Mouse (Mus musculus): ENCODE measurements at regions not wholly inside any gene's neighbourhood (a gene's known extent, or its start where the extent isn't known, plus 50 kb on each side); places are given as distances from the start of the nearest gene placed in this dataset.

DNA sequence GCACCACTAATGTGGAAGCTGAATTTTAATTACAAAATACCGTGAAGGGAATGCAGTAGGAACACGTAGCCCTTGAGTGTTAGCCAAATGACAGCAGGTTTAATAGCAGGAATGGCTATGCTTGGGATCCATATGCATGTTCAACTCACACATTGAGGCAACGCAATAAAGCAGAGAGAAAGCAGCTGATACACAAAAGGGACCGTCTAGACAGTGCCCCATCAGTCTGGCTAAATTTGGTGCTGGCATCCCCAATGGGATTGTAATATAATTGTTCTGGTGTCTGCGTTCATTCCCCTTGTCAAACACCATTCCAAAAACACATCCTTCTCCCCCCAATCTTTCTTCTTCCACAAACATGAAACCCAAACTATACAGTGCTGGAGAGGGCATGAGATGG lies 165.1 kb upstream of the Tmem161b start:
- H3K9ac ChIP-seq (ENCODE audit: low read length) = peak overlapping the region; percentile 3; the same call in 1 of the 2 replicates
- whole genome bisulfite sequencing = 19% methylated on average over 5 of the region's 5 CpGs
- H3K36me3 ChIP-seq (ENCODE audit: control insufficient read depth, insufficient read depth, low read length) = no peaks in the 10 kb centered on the region
- H3K27ac ChIP-seq (ENCODE audit: low read depth, low read length) = peak overlapping the region; percentile 79
- peaks cover 17% of the 10 kb centered on the region for H3K4me1 ChIP-seq (replicated peaks; ENCODE audit: control insufficient read depth, insufficient read depth, low read length)
- ATAC-seq (replicated peaks; ENCODE audit: low FRiP score) (0 out of 2 replicates have a peak, but pooled peaks have one; percentile 3), DNase-seq (ENCODE audit: low spot score) (no peak)
- no peak overlapping the region for H3K4me3 ChIP-seq (ENCODE audit: low read depth, low read length)
- H3K27me3 ChIP-seq (ENCODE audit: control insufficient read depth, insufficient read depth, low read length) = no peaks in the 10 kb centered on the region
- no peak overlapping the region for H3K4me2 ChIP-seq (ENCODE audit: low read depth, low read length, severe bottlenecking)
- no peaks in the 10 kb centered on the region for H3K9me3 ChIP-seq (ENCODE audit: control insufficient read depth, low read length)

DNA sequence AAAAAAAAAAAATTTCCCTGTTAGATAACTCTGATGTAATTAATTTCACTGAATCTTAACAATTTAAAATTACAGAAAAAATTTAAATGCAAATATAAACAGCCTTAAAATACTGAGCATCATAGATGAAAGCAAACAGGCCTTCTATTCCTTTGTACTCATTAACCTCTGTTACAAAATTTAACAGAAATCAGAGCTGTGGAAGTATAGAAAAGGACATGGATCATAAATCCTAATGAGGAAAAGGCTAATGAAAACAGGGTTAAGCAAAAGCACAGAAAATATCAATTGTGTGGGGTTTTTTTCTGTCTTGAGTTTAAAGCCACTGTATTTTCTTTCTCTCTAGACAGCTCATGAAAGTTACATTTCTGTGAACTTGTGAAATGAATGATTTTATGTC lies 164.6 kb upstream of the Tmem161b start:
- H3K27me3 ChIP-seq (ENCODE audit: control insufficient read depth, insufficient read depth, low read length) = no peaks in the 10 kb centered on the region
- H3K4me2 ChIP-seq (ENCODE audit: low read depth, low read length, severe bottlenecking) = no peak overlapping the region
- ATAC-seq (replicated peaks; ENCODE audit: low FRiP score) (no peak), DNase-seq (ENCODE audit: low spot score) (no peak)
- peaks cover 18% of the 10 kb centered on the region for H3K4me1 ChIP-seq (replicated peaks; ENCODE audit: control insufficient read depth, insufficient read depth, low read length)
- H3K27ac ChIP-seq (ENCODE audit: low read depth, low read length) = peak overlapping the region; percentile 79
- no peak overlapping the region for H3K4me3 ChIP-seq (ENCODE audit: low read depth, low read length)
- no peaks in the 10 kb centered on the region for H3K36me3 ChIP-seq (ENCODE audit: control insufficient read depth, insufficient read depth, low read length)
- peak overlapping the region; percentile 3; the same call in 1 of the 2 replicates for H3K9ac ChIP-seq (ENCODE audit: low read length)
- H3K9me3 ChIP-seq (ENCODE audit: control insufficient read depth, low read length) = no peaks in the 10 kb centered on the region

DNA sequence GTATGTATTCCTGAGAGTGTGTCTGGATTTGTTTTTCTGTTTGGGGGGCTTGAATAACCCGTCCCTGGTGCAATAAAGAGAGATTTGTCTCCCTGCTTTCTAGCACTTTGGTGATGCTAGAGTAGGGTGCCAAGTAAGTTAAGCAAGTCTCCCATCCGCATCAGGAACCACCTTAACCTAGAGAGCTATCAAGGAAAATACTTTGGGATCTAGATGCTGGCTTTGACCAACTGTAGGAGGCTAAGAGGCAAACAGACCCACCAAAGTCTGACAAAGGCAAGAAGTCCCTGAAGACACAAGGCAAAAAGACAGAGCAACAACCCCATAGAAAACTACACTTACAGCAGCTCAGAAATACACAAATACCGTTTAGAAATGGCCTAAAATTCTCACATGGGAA lies 163.8 kb upstream of the Tmem161b start:
- 36% methylated on average over 3 of the region's 3 CpGs for WGBS
- Histone ChIP-seq H3K4me3 (ENCODE audit: low read depth, low read length) (no peak overlapping the region), H3K4me2 (ENCODE audit: low read depth, low read length, severe bottlenecking) (peak overlapping the region; percentile 39; the same call in 1 of the 2 replicates), H3K27me3 (ENCODE audit: control insufficient read depth, insufficient read depth, low read length) (no peaks in the 10 kb centered on the region), H3K9me3 (ENCODE audit: control insufficient read depth, low read length) (no peaks in the 10 kb centered on the region), H3K4me1 (replicated peaks; ENCODE audit: control insufficient read depth, insufficient read depth, low read length) (peaks cover 18% of the 10 kb centered on the region), H3K9ac (ENCODE audit: low read length) (peak overlapping the region; percentile 51; the same call in 1 of the 2 replicates), H3K27ac (ENCODE audit: low read depth, low read length) (peak overlapping the region; percentile 97), H3K36me3 (ENCODE audit: control insufficient read depth, insufficient read depth, low read length) (no peaks in the 10 kb centered on the region)
- no peak for ATAC-seq (replicated peaks; ENCODE audit: low FRiP score)
- DNase-seq (ENCODE audit: low spot score) = no peak

DNA sequence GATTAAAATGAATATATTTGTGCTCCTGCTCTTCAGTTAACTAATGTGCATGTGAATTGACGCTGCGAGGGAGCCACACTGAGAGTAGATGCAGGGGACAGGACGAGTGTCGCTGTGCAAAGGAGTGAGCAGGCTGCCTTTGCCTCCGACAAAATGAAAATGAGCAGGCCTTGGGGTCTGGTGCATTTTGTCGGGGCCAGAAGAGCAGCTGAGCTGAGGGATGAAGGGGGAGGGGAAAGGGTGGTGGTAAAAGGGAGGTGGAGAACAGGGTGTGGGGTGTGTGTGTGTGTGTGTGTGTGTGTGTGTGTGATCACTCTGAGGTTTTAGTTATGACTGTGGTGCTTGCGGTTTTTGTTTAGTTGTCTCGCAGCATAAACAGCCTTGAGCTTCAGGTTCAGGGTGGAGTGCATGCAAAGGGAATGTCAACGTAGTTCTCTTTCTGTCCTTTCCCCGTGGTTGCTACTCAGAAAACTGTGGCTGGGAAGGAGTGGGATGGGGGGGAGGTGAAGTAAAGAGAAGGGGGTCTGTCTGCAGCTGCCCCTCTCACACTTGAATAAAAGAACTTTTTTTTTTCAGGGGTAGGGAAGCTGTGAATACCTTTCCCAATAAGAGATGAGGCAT lies 163.0 kb upstream of the Tmem161b start:
- DNase-seq (ENCODE audit: low spot score) (peak; percentile 87), ATAC-seq (replicated peaks; ENCODE audit: low FRiP score) (peak; percentile 88)
- peaks cover 18% of the 10 kb centered on the region for H3K4me1 ChIP-seq (replicated peaks; ENCODE audit: control insufficient read depth, insufficient read depth, low read length)
- WGBS = 2% methylated on average over 10 of the region's 10 CpGs
- peak overlapping the region; percentile 39; the same call in 1 of the 2 replicates for H3K4me2 ChIP-seq (ENCODE audit: low read depth, low read length, severe bottlenecking)
- H3K9ac ChIP-seq (ENCODE audit: low read length) = peak overlapping the region; percentile 43; the same call in 1 of the 2 replicates
- peak overlapping the region; percentile 97 for H3K27ac ChIP-seq (ENCODE audit: low read depth, low read length)
- H3K4me3 ChIP-seq (ENCODE audit: low read depth, low read length) = no peak overlapping the region
- no peaks in the 10 kb centered on the region for H3K36me3 ChIP-seq (ENCODE audit: control insufficient read depth, insufficient read depth, low read length)
- H3K9me3 ChIP-seq (ENCODE audit: control insufficient read depth, low read length) = no peaks in the 10 kb centered on the region
- no peaks in the 10 kb centered on the region for H3K27me3 ChIP-seq (ENCODE audit: control insufficient read depth, insufficient read depth, low read length)

DNA sequence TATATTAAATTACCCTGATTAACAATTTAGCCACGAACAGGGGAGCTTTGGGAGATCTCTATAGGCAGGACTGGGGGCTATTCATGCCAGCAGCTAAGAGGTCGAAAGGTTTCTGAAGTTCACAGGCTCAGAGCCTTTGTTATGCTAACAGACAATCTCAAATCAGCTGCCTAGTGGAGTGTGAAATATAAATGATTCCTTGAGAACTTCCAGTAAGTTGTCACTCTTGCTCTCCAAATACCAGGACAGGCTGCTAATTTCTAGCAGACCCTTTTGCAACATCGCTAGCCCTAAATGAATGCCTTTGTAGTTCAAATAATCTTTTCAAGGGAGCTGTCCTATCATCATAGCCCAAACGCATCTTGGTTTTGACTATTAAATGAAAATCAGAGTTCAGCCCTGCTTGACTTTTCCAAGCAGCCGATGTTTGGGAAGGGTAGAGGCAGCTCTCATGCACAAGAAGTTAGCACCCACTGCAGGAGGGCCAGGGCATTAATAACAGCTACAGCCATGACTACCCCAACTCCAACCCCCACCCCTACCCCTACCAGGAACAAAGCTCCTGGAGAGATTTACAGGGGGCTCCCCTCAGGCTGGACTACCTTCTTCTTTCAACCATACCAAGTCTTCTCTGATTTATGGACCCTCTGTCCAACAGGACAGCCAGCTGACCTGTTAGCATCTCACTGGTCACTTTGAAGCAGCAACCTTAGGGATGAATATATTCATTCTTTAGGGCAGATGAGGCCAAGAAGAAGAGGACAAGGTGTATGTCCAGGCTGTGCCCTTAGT lies 162.2 kb upstream of the Tmem161b start:
- Histone ChIP-seq H3K4me2 (ENCODE audit: low read depth, low read length, severe bottlenecking) (peak overlapping the region; percentile 39; the same call in 1 of the 2 replicates), H3K4me1 (replicated peaks; ENCODE audit: control insufficient read depth, insufficient read depth, low read length) (peaks cover 21% of the 10 kb centered on the region), H3K27ac (ENCODE audit: low read depth, low read length) (peak overlapping the region; percentile 97), H3K27me3 (ENCODE audit: control insufficient read depth, insufficient read depth, low read length) (no peaks in the 10 kb centered on the region), H3K9me3 (ENCODE audit: control insufficient read depth, low read length) (no peaks in the 10 kb centered on the region), H3K36me3 (ENCODE audit: control insufficient read depth, insufficient read depth, low read length) (no peaks in the 10 kb centered on the region), H3K4me3 (ENCODE audit: low read depth, low read length) (no peak overlapping the region), H3K9ac (ENCODE audit: low read length) (no peak overlapping the region; the same call in 1 of the 2 replicates)
- ATAC-seq (replicated peaks; ENCODE audit: low FRiP score) (peak; percentile 87), DNase-seq (ENCODE audit: low spot score) (peak; percentile 76)
- WGBS = 6% methylated on average over 5 of the region's 5 CpGs

DNA sequence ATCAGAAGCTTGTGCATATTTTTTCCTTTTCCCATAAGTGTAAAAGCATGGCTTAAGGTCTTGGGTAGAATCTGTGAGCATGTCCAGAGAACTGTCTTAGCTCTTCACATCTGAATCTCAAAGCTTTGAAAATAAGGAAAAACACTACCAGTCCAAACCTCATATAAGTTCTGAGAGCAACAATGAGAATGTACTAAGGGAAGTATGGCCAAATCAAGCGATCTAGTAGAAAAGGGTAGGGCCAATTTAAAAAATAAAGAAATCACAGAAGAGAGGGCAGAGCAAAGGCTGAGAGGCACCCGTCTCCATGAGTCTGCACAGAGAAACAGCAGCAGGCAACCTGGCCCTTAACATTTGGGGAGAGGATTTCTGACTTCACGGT lies 161.7 kb upstream of the Tmem161b start:
- 43% methylated on average over 3 of the region's 3 CpGs for WGBS
- Histone ChIP-seq H3K9ac (ENCODE audit: low read length) (no peak overlapping the region; the same call in 1 of the 2 replicates), H3K4me1 (replicated peaks; ENCODE audit: control insufficient read depth, insufficient read depth, low read length) (peaks cover 19% of the 10 kb centered on the region), H3K27ac (ENCODE audit: low read depth, low read length) (peak overlapping the region; percentile 97), H3K27me3 (ENCODE audit: control insufficient read depth, insufficient read depth, low read length) (no peaks in the 10 kb centered on the region), H3K4me2 (ENCODE audit: low read depth, low read length, severe bottlenecking) (0 out of 2 replicates have a peak overlapping the region, but pooled peaks have one; percentile 0), H3K4me3 (ENCODE audit: low read depth, low read length) (no peak overlapping the region), H3K9me3 (ENCODE audit: control insufficient read depth, low read length) (no peaks in the 10 kb centered on the region), H3K36me3 (ENCODE audit: control insufficient read depth, insufficient read depth, low read length) (no peaks in the 10 kb centered on the region)
- DNase-seq (ENCODE audit: low spot score) (no peak), ATAC-seq (replicated peaks; ENCODE audit: low FRiP score) (no peak)

DNA sequence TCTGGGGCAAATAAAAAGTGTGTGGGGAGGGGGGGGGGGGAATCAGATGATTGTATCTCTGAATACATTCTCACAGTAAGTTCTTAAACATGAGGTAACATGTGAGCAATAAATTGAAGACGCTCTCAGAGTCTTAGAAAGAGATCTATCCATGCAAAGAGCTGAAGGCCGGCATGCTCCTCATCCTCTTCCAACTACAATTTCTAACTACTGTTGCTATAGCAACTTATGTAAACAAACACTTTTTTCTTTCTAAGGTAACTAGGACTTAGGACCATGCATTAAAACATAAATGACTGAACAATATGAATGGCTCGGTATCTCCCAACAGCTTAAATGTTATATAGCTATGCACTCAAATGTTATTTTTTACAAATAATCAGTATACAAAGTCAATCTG lies 161.2 kb upstream of the Tmem161b start:
- peak overlapping the region; percentile 97 for H3K27ac ChIP-seq (ENCODE audit: low read depth, low read length)
- peaks cover 19% of the 10 kb centered on the region for H3K4me1 ChIP-seq (replicated peaks; ENCODE audit: control insufficient read depth, insufficient read depth, low read length)
- no peak for DNase-seq (ENCODE audit: low spot score)
- no peak overlapping the region for H3K9ac ChIP-seq (ENCODE audit: low read length)
- H3K36me3 ChIP-seq (ENCODE audit: control insufficient read depth, insufficient read depth, low read length) = no peaks in the 10 kb centered on the region
- no peak overlapping the region for H3K4me2 ChIP-seq (ENCODE audit: low read depth, low read length, severe bottlenecking)
- no peaks in the 10 kb centered on the region for H3K27me3 ChIP-seq (ENCODE audit: control insufficient read depth, insufficient read depth, low read length)
- no peak overlapping the region for H3K4me3 ChIP-seq (ENCODE audit: low read depth, low read length)
- ATAC-seq (replicated peaks; ENCODE audit: low FRiP score) = no peak
- H3K9me3 ChIP-seq (ENCODE audit: control insufficient read depth, low read length) = no peaks in the 10 kb centered on the region
- 54% methylated on average over 3 of the region's 3 CpGs for whole genome bisulfite sequencing

DNA sequence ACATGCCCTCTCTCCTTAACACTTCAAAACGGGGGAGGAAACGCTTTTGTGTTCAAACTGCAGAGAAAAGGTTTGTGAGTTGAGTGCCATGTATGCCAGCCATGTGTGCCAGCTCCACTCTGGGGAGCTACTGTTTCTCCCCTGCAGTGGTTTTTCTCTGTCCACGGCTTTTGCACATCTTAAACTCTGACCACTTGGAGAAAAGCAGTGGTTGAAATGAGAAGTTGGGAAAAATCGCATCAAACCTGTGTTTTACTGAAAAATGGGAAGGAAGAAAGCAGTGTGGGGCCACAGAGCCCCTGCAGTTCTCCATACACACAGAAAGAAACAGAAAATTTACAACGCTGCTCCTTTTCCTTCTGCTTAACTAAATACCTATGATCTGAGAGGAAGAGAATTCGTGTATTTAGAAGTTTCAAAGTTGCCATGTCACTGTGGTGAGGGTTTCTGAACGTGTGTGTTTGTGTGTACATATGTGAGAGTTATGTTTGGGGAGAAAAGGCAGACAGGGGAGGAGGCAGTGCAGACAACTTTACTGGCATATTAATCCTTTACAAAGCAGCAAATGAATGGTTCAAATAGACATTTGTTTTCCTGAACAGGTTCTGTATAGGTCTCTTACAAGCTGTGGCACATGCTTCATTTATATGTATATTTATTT lies 160.1 kb upstream of the Tmem161b start:
- peak overlapping the region; percentile 87 for H3K27ac ChIP-seq (ENCODE audit: low read depth, low read length)
- no peak for ATAC-seq (replicated peaks; ENCODE audit: low FRiP score)
- H3K4me2 ChIP-seq (ENCODE audit: low read depth, low read length, severe bottlenecking) = peak overlapping the region; percentile 1; the same call in 1 of the 2 replicates
- 28% methylated on average over 7 of the region's 7 CpGs for WGBS
- no peaks in the 10 kb centered on the region for H3K27me3 ChIP-seq (ENCODE audit: control insufficient read depth, insufficient read depth, low read length)
- no peaks in the 10 kb centered on the region for H3K36me3 ChIP-seq (ENCODE audit: control insufficient read depth, insufficient read depth, low read length)
- H3K4me3 ChIP-seq (ENCODE audit: low read depth, low read length) = no peak overlapping the region
- no peaks in the 10 kb centered on the region for H3K9me3 ChIP-seq (ENCODE audit: control insufficient read depth, low read length)
- peaks cover 26% of the 10 kb centered on the region for H3K4me1 ChIP-seq (replicated peaks; ENCODE audit: control insufficient read depth, insufficient read depth, low read length)
- DNase-seq (ENCODE audit: low spot score) = no peak
- H3K9ac ChIP-seq (ENCODE audit: low read length) = peak overlapping the region; percentile 27; the same call in 1 of the 2 replicates
